Mouse (Mus musculus): Measurements from ENCODE around the gene Blcap.

The Blcap gene

DNA sequence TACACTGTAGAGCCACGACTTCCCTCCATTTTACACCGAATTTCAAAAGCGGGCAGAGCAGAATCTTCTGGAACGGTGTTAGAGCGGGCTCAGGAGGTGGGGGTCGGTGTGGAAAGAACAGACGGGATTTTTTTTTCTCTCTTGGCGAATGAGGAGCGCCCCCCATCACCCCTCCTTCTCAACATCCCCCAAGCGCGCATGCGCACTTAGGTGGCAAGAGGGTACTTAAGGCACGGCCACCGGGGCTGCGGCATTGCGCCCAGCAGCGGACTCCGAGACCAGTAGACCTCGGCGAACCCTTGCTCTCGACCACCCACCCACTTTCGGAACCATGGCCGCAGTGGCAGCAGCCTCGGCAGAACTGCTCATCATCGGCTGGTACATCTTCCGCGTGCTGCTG lies 11.2 kb downstream of the Blcap start, which contains the start of gene Nnat:
Gene Nnat, plus strand, starts transcription at position 221 of the 400 bp plus-strand sequence.
- DNase-seq (ENCODE audit: low spot score) = no peak

DNA sequence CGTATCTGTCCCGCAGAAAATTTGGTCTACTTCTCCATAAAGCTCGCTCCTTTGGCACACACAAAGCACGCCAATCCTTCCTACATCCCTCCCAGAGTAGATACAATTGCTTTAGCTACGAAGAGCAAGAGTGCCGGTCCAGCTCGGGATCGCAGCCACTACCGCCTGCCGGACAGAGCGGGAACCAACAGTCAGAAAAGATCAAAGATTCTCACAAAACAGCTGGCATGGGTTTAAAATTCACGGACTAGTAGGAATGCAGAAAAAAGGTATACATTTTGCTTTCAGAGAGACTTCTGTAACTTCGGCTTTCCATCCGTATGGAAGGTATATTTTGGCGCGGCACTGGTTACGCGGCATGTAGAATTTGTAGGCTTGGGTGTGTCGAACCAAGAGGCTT lies 11.6 kb downstream of the Blcap start:
- DNase-seq (ENCODE audit: low spot score) = no peak

DNA sequence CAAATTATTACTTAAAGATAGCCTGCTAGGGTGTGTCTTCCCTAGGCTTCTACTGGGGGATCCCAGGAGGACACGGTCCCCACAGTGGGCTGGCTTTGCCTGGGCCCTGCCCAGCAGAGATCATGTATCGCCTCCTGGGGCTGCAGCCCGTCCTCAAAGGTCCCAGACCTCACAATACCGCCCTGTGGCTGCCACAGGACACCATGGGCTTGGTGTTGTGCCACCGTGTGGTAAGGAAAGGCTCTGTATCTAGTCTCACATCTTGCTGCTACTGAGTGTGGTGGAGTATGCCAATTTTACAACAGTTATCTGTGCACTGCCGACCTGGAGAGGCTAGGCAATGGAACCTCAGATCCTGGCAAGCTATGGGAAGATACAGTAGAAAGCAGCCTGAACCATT lies 12.6 kb downstream of the Blcap start:
- DNase-seq (ENCODE audit: low spot score) = no peak

DNA sequence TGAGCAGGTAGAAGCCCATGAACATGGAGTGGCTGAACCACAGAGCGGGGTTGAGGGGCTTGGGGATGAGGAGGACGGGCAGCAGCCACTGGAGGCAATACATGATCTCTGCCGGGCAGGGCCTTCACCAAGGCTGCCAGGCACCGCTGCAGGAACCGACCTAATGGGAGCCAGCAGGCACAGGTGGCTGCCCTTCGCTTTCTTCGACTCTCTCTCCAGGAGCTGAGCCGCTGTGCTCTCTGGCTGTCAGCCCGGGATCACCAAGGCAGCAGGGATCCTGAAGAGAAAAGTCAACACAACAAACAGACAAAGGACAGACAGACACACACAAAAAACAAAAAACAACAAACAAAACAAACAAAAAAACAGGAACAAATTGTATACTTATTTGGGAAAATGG lies 13.0 kb downstream of the Blcap start:
- no peak for DNase-seq (ENCODE audit: low spot score)

DNA sequence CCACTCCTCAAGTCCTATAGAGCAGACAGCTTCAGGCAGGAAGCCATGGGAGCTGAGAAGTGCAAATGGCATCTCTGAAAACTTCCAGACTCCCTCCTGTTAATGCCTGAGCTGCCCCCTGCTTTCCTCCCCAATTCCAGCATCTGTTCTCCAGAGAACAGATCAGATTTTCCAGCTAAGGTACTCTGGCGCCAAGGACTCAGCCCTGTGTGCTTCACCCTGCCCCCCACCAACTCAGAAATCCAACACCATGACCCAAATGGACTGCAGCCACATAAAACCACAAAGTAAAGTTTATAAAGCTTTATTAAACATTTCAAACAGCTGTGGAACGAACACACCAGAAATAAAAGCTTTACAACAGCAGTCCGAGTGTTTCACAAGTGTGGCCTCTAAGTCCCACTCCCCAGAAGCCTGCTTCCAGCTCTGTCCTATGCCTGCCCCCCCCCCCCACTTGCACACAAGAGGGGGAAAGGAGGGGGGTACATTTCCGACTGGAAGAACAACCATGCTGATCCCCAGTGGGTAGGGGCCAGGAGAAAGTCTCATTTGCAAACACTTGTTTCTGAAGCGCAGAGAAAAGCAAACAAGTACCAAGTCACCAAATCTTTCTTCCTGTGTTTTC lies 14.9 kb downstream of the Blcap start:
- DNase-seq (ENCODE audit: low spot score) = peak; percentile 45

DNA sequence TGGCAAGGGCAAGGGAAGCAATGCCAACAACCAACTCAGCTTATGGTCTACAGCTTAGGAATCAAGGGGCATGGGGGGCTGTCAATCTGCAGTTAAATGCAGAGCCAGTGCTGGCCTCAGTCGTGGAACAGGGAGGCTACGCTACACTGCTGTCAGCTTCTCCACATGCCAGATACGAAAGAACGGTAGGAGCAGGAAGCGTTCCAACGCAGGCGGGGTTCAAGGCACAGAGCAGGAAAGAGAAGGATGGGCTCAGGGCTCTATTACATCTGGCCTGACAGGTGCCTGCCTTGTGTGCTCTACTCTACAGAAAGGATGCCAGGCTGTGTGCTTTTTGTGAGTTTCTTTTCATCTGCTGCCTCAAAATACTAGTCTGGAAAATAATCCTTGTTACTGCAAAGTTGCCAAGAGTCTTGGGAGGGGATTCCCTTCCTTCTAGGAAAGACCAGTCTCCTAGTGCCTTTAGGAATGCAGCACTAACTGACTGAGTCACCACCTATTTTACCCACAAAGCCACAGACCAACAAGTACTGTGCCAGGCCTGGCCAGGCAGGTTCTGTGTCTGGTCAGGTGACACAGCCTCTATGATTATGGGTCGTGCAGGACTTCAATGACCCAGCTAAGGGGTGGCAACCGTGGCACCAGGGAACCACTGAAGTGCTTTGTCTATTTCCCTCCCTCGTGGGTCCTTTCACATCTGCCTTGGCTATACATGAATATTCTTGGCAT lies 18.8 kb downstream of the Blcap start:
- DNase-seq (ENCODE audit: low spot score) = peak; percentile 69

DNA sequence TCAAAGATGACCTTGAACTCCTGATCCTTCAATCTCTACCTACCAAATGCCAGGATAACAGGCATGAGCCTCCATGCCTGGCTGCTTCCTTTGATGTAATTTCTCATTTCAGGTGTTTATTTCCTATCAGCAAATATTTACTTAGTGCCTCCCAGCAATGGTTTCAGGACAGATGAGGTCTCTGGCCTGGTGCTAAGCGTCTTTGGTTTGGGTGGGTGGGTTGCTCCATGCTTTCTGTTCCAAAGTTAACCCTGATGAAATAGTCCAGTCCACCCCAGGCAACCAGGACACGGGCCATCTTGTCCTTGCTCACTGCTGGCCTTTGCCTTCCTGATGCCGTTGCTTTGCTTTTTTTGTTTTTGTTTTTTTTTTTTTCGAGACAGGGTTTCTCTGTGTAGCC lies 20.8 kb downstream of the Blcap start:
- no peak for DNase-seq (ENCODE audit: low spot score)

DNA sequence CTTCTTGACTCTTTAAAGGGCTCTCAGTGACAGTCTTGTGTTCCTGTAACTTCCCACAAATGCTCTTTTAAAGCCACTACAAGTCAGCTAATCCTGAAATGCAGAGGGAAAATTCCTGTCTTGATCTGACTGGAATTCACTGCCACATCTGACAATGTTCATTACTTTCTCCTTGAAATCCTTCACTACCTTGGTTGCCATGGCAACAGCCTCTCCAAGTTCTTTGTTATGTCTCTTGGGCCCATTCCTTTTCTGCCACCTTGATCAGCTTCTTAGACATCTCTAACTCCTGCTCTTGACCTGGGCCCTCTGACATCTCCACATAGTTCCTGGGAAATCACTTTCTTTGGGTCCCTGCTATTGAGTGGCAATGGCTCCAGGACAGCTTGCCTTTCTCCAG lies 24.4 kb downstream of the Blcap start:
- DNase-seq (ENCODE audit: low spot score) = no peak

DNA sequence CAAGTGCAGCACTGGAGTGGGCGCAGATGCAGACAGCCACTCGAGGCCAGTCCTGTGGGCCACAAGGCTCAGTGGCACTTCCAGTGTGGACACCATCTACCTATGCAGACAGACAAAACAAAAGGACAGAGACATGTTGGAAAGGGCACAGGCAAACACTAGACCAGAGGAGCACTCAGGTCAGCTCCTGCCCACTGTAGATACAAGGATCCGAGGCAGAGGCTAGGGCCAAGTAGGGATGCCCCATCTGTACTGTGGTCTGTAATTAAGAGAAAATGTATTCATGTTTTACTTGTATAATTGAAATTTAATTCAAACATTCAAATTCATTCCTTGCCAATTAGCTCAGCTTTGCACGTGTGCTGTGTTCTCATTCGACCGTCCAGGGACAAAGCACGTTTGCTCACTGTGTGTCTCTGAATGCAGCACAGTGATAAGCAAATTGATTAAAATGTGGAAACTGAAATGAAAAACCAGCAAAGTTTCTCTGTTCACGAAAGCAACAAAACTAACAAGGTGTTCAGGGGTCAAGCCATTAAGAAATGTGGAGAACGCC lies 26.7 kb downstream of the Blcap start:
- DNase-seq (ENCODE audit: low spot score) = no peak

DNA sequence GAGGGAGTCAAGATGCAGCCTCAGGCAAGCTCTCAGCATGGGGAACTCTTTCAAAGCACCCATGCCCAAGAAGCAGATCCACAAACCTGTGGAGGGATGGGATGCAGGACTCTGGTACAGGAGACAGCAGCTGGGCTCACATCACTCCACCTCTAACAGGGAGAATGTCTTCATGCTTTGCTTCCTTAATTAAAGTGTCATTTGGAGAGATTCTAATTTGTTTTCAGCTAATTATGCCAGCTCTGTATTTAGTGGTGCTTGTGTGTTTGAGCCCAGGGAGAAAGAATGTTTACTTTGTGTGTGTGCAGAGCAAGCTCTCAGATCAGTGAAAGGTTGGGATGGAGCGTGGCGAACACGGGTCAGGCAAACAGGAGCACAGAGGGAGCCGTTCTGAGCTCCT lies 28.7 kb downstream of the Blcap start:
- no peak for DNase-seq (ENCODE audit: low spot score)

DNA sequence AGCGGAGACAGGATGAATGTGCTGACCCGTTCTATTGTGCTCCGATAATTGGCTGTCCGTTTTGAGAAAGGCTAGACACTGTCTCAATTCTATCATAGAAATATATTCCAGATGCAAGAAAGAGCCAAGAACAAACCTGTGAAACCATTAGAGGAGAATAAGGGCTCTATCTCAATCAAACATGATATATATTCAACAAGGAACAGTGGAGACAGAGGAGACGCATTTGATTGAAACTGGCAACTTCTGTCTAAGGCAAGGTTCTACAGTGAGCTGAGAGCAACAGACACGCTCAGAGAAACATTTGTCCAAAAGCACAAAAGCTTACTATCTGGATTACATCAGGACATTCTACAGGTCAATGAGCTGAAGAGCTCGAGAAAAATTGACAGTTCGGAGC lies 29.4 kb downstream of the Blcap start:
- no peak for DNase-seq (ENCODE audit: low spot score)

DNA sequence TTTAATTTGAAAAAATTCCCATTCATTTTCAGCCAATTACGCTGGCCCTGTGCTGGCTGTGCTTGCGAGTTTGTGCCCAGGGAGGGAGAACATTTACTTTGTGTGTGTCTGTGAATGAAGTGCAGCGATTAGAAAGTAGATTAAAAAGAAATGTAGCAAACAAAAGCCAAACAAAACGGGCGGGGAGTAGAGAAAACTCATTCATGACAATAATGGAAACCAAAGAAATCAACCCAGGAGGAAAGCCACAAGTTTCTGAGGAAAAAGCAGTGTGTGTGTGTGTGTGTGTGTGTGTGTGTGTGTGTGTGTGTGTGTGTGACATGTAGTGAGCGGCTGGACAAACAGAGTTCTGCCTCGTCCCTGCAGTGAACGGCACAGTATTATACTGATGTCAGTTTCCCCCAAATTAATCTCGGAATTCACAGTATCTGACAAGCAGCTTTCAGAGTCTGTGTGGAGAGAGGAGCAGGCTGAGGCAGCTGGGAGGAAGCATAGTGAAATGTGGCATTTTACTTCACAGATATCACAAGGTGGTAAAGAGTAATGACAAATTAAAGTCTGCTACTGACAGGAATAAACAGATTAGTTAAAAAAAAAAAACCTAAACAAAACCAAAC lies 30.0 kb downstream of the Blcap start:
- DNase-seq (ENCODE audit: low spot score) = no peak

DNA sequence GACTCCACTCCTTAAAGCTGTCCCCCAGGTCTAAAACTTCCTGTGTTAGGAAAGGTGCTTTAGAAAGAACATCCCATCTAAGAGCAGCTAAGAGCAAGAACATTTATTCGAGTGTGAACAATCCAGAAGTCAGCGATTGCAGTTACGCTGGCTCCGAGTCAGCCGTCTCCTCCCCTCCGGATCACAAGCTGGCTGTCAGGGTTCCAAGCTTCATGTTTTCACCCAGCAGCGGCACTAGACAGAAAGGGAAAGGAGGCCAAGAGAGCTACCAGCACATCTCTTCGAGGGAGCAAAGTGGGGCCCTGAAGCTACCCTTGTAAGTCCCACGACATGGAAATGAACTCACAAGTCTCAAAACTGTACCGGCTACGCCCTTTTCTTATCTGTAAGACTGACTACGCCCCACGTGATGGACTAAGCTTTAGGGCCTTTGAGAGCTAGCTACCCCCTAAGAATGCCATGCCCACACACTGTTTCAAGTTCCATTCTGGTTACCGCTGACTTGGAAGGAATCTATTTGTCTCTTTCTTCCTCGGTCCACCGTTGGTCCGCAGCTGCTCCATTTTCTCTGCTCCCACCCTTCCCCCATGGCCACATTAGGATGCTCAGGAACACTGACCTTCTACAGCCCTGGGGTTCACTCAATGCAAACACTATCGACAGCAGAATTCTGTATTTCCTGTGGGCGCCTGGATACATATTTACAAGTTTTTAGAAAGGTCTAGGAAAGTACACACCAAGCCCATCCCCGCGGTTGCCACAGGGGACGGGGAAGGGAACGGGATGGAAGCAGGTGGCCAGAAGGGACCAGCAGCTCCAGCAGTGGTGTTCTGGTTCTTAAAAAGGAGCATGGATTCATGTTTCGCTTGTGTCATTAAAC lies 30.8 kb downstream of the Blcap start:
- peak; percentile 51 for DNase-seq (ENCODE audit: low spot score)

DNA sequence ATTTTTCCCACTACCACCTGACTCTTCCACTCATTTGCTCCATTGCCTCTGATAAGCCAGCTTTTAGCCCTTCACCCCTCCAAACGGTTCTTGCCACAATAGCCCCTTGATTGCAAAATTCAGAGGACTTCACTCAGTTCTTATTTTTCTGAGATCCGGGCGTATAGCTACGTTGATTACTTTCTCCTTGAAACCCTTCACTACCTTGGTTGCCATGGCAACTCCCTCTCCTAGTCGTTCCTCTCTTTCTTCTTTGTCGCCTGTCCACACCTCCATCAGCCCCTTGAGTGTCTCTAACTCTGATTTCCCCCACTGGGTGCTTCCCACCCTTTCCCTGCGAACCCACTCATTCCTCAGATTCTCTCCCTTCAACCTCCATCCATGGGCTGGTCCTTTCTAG lies 34.0 kb downstream of the Blcap start:
- DNase-seq (ENCODE audit: low spot score) = no peak

DNA sequence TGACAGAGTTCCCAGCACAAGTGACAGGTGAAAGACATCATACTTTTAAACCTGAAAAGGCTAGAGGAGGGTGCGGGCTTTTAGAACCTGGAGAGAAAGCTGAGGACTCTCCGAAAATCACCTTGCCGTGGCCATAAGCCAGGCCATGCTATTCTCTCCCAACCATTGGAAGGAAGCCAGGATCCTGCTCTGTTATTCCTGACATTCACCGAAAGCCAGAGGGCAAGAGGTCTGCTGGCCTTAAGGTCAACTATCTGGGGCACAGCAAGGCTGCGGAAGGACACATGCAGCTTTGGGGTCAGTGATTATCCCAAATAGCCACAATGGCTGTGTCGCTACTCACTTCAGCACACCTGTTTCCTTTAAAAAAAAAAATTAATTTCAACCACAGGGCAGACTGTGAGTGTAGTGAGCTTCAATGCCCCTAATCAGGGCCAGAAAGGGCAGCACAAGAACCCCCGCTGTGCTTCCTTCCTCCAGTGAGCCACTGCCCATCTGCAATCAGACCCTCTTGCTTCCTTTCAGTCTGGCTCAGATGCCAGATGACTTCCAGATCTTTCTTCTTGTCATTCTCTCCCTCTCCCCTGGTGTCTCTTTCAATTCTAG lies 34.5 kb downstream of the Blcap start:
- no peak for DNase-seq (ENCODE audit: low spot score)

DNA sequence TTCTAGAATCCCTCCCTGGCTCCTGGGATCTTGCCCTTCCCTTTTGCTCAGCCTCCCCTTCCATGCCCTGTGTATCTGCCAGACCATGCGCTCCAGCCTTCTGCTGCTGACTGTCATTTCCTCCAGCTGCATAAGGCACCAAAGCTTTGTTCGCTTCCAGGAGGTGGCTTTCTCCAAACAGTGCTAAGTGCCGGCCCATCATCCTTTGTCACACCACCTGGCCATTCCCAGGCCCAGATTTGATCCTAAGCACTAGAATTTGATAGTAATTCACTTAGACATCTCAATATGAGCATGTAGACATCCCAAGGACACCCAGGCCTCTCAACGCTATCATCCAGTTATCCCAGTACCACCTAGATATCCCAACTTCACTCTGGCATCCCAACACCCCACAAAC lies 36.9 kb downstream of the Blcap start:
- no peak for DNase-seq (ENCODE audit: low spot score)

DNA sequence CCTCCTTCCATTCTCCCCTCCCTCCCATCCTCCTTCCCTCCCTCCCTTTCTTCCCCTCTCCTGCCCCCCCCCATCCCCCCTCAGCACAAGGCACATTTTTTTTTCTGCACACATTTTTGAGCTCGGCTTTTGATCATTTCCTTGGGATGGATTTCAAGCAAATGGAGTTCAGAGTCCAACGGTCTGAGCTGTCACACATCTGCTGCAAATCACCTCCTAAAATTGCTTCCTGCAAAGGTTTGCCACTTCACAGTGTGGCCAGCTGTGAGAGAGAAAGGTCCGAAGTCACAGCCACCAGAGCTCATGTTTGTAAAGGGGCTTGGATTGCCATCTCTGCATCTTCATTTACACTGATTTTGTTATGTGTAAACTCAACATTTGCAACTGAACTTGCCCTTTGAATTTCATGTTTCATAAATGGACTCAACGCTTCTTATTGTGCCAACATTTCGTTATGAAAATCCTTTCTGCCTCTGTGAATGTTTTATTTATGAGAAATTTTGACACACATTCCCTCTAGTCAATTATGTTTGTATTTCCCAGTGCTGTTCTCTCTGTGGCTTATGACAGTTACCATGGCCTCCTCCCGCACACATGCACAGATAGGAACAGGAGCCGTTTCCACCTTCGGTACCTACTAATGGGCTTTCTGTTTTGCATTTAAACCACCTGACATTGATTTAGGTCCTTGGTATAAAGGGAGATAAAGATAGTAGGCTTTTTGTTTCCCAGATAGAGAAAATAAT lies 39.2 kb downstream of the Blcap start:
- no peak for DNase-seq (ENCODE audit: low spot score)

DNA sequence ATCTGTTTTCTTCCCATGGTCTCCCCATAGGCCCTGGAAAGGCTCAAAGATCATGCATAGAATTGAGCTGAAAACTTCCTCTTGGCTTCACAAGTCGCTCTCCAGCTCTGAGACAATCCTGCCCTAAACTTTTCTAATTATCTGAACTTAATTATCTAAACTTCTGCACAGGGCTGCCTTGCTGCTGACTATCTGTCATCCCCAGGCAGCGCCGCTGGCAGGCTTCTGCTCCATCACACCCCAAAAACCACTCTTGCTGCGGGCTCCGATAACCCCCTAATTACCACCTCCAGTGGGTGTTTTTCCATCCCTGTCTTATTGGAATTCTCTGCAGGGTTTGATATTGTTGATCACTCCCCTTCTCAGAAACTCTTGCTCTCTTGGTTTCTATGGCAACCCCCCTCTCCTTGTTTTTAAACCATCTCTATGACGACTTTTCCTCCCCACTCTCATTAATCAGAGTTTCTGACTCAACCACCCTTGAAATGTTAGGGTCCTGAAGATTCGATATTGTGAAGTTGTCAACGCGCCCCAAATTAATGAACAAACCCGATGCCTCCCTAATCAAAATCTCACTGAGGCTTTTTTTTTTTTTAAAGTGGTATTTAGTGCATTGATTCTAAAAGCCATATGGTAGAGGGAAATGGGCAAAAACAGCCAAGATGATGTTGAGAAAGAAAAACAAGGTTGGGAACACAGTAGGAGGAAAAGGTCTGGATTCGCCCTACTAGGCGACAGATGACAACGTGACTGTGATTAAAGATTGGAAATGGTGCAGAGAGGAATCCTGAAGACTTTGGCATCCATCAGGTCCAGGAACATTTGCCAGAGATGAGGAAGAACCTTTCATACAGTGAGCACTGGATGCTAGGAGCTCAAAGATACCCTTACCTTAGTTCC lies 40.8 kb downstream of the Blcap start:
- DNase-seq (ENCODE audit: low spot score) = no peak

DNA sequence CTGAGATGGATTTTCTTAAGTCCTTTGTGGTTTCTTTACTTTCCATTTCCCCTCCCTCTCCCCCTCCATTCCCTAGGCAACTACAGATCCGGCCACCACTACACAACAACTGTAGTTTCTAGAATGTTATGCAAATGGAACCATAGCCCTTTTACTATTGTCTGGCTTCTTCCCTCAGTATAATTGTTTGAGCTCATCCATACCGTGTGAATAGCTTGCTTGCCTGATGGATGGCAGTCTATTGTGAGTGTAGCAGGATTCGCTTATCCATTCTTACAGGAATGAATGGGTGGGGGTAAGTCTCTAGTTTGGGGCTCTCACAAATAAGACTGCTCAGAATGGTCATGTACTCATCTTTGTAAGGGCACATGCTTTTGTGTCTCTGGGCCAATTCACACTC lies 48.5 kb downstream of the Blcap start:
- DNase-seq (ENCODE audit: low spot score) = no peak

DNA sequence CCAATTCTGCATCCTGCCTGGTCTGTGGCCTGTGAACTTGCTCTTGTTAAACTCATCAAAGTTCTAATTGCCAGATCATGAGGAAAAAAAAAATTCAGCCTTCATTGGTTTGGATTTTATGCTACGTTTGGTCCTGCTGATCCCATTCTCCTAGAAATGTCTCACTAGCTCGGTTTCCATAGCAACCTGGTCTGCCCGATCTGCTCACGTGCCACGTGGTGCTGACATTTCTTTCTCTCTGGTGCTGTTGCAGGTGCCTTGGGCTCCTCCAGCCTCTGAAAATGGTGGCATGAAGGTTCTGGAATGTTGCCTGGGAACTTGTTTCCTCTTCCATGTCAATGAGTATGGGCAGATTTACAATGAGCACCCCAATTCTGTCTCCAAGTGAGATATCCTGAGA lies 50.6 kb downstream of the Blcap start:
- DNase-seq (ENCODE audit: low spot score) = no peak

Measured in lung, postnatal 25 days (tissue).